Mouse (Mus musculus) hindbrain, embryonic 16.5 days (tissue): ENCODE data around the gene Elovl2. TPM values are rescaled to one million over a fixed set of nuclear protein-coding genes. Genes with fewer than 3 reads are reported as not detected.
A peak's percentile ranks its signal among the peaks of the same experiment; 100 is the strongest.

Source experiments
- ATAC-seq: fragments of 200-750 bp; cut with Nextera tagmentation; 2 replicates; pipeline ENCODE4 v1.8.0; 2017; ENCODE audit warnings: moderate TSS enrichment, moderate library complexity
- H3K27ac ChIP-seq: fragments of 300-500 bp; sonication (generic); 2 replicates; pipeline ENCODE4 v1.5.1; 2014; ENCODE audit warnings: low read depth, mild to moderate bottlenecking, control low read depth, low read length, moderate library complexity
- H3K27me3 ChIP-seq: fragments of 300-500 bp; sonication (generic); replicated peaks from 2 replicates; pipeline ENCODE4 v1.6.1; 2014; ENCODE audit warnings: low read length; ENCODE audit not compliant: control insufficient read depth, insufficient read depth
- H3K36me3 ChIP-seq: fragments of 300-500 bp; sonication (generic); 2 replicates; pipeline ENCODE4 v1.6.1; 2014; ENCODE audit warnings: mild to moderate bottlenecking, low read length, moderate library complexity, mixed read lengths; ENCODE audit not compliant: control insufficient read depth, insufficient read depth
- H3K4me1 ChIP-seq: fragments of 300-500 bp; sonication (generic); 2 replicates; pipeline ENCODE4 v1.6.1; 2014; ENCODE audit warnings: low read depth, low read length; ENCODE audit not compliant: control insufficient read depth, insufficient read depth
- H3K4me2 ChIP-seq: fragments of 300-500 bp; sonication (generic); 2 replicates; pipeline ENCODE4 v1.6.1; 2014; ENCODE audit warnings: mild to moderate bottlenecking, low read length, control low read depth, moderate library complexity
- H3K4me3 ChIP-seq: fragments of 300-500 bp; sonication (generic); 2 replicates; pipeline ENCODE4 v1.5.1; 2014; ENCODE audit warnings: mild to moderate bottlenecking, low read length, control low read depth, moderate library complexity
- H3K9ac ChIP-seq: fragments of 300-500 bp; sonication (generic); 2 replicates; pipeline ENCODE4 v1.6.1; 2014; ENCODE audit warnings: low read depth, mild to moderate bottlenecking, control low read depth, low read length, moderate library complexity
- H3K9me3 ChIP-seq: fragments of 300-500 bp; sonication (generic); 2 replicates; pipeline ENCODE4 v1.6.1; 2014; ENCODE audit warnings: mild to moderate bottlenecking, low read length, moderate library complexity; ENCODE audit not compliant: control insufficient read depth
- WGBS: fragments of 180-500 bp; shearing (Covaris S2); extraction: QIAGEN DNeasy Blood & Tissue Kit; methylation state at CpG from one replicate; pipeline ENCODE4 v1.1.7; 2014; 5-methylcytosine and 5-hydroxymethylcytosine counted together
- polyA plus RNA-seq: library from polyadenylated mRNA; unstranded; fragments of >200 nt; fragmentation: Nextera tagmentation; extraction: Ambion mirVana; gene quantifications from 2 replicates; pipeline ENCODE4 v1.2.1, GENCODE M21; 2015

Gene Elovl2
- polyA plus RNA-seq, 1 experiment from 2014 or later: 36.4 TPM

DNA sequence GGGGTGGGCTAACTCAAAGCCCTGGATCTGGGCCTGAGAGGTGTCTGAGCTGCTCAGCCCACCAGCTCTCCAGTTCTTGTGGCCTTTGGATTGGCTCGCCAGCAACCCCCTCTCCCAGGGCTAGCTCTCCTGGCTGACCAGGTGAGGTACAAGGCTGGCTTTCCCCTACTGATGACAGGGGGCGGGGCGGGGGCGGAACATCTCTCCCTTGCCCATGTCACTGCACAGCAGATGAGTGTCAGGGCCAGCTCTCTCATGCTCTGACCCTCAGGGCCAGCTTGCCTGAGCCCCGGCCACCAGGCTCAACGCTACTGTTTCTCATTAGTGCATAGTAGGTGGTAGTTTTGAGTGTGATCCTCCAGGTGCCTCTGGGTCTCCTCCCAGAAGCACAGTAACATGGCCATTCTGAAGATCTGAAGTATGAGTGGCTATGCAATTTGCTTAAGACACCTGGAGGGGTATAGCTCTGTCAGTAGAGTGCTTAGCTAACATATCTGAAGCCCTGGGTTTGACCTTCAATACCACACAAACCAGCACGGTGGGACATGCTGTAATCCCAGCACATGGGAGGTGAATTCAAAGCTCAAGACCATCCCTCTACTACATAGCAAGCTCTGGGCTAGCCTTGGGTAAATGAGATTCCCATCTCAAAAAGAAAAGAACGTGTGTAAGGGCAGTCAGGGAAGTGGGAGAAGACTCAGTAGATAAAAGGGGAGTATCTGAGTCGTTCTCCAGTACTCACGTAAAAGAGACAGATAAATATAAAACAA lies 18.0 kb upstream of the Elovl2 start:
- no peak overlapping the region for H3K4me2 ChIP-seq
- H3K9ac ChIP-seq: no peak overlapping the region
- no peak overlapping the region for H3K27ac ChIP-seq
- no peaks in the 10 kb centered on the region for H3K36me3 ChIP-seq
- H3K27me3 ChIP-seq: no peaks in the 10 kb centered on the region
- H3K4me3 ChIP-seq: no peak overlapping the region
- H3K9me3 ChIP-seq: no peaks in the 10 kb centered on the region
- WGBS: 81% methylated on average over 10 of the region's 10 CpGs
- peak; percentile 64 for ATAC-seq
- H3K4me1 ChIP-seq: no peaks in the 10 kb centered on the region

DNA sequence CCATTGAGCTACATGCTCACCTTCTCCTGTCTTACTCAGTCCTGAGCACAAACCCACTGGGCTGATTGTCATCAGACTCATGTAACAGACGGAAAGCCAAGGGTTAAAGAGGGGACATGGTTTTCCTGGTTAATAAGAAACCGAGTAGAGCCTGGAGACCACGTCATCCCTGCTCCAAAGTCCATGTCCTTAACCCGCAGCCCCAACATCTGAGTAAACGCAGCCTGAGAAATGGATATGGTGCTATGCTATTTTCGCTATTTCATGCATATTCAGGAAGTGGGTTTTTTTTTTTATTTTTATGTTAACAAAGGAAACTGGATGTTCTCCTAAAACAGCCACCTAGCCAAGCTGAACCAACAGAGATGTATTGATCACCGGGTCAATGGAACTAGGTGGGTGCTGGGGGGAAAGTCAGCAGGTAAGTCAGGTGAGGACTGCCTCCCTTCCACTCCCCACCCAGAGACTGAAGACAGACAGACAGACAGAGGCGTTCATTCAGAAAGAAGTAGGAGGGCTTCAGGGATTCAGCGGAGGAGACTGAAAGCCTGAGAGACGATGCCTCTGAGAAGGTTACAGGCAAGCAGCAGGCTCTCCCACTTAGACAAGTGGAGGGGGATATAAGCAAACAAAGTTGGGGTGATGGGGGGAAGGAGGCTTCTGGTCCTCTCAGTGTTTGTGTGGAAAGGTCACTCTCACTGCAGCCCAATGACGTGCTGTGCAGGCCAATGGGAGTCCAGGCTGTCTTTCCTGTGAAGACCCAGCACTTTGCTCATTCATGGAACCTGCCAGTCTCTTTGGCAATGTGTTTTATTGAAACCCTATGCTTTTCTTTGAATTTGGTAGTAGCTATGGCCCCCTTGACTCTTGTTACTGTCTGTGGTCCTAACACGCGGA lies 15.9 kb upstream of the Elovl2 start:
- no peak for ATAC-seq
- no peak overlapping the region for H3K27ac ChIP-seq
- H3K9ac ChIP-seq: no peak overlapping the region
- no peaks in the 10 kb centered on the region for H3K27me3 ChIP-seq
- H3K4me3 ChIP-seq: no peak overlapping the region
- no peaks in the 10 kb centered on the region for H3K4me1 ChIP-seq
- H3K36me3 ChIP-seq: no peaks in the 10 kb centered on the region
- 72% methylated on average over 13 of the region's 13 CpGs for WGBS
- H3K4me2 ChIP-seq: no peak overlapping the region
- no peaks in the 10 kb centered on the region for H3K9me3 ChIP-seq

DNA sequence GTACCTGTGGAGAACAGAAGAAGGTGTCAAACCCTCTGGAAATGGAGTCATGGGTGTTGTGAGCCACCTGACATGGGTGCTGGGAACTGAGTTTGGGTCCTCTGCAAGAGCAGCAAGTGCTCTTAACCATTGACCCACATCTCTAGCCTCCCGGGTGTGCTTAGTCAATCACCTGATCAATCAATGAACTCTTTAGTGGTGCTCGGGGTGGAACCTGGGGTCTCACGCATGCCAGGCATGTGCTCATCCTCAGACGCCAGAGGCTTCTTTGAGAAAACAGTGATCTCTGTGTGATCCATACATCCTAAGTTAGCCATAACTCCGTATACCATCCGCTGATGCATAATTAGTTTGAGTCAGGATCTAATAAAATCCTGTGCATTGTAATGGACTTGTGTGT lies 15.0 kb upstream of the Elovl2 start:
- no peak overlapping the region for H3K9ac ChIP-seq
- H3K9me3 ChIP-seq: no peaks in the 10 kb centered on the region
- H3K4me2 ChIP-seq: no peak overlapping the region
- ATAC-seq: no peak
- no peaks in the 10 kb centered on the region for H3K36me3 ChIP-seq
- no peaks in the 10 kb centered on the region for H3K27me3 ChIP-seq
- no peak overlapping the region for H3K4me3 ChIP-seq
- H3K4me1 ChIP-seq: no peaks in the 10 kb centered on the region
- WGBS: 90% methylated on average over 6 of the region's 6 CpGs
- H3K27ac ChIP-seq: no peak overlapping the region

DNA sequence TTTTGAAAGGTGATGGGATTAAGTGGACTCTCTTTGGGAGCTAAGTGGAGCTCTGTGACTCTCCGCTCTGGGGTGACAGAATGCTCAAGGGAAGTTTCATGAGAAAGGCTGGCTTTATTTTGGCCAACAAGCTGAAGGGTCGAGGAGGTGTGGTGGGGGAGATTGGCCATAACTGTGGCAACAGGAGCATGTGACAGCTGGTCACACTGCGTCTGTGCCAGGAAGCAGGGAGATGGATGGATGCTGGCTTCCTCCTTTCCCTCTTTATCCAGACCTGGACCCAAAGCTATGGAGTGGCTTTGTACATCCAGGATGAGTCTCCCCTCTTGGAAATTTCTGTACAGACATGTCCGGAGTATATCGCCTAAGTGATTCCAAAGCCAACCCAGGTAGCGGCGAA lies 13.0 kb upstream of the Elovl2 start:
- Histone ChIP-seq H3K4me2 (no peak overlapping the region), H3K27me3 (no peaks in the 10 kb centered on the region), H3K4me3 (no peak overlapping the region), H3K9me3 (no peaks in the 10 kb centered on the region), H3K9ac (no peak overlapping the region), H3K36me3 (no peaks in the 10 kb centered on the region), H3K4me1 (no peaks in the 10 kb centered on the region), H3K27ac (no peak overlapping the region)
- WGBS: 86% methylated on average over 7 of the region's 7 CpGs
- ATAC-seq: no peak

DNA sequence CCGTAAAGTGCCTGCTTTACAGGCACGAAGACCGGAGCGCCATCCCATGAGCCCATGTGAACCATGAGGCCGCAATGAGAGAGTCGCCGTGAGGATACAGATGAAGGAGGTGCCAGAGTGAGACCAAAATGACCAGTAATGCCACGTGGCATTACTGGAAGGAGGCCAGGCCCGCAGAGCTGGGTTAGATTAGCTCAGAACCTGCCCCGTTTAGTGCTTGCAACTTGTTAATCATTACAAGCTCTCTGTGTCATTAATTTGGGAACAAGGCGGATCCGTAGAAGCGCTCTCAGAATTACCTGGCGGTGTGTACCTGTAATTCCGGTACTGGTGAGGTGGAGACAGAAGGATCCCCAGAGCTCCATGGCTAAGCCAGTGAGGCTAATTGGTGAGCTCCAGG lies 12.0 kb upstream of the Elovl2 start:
- no peak overlapping the region for H3K4me2 ChIP-seq
- no peak overlapping the region for H3K4me3 ChIP-seq
- H3K27me3 ChIP-seq: no peaks in the 10 kb centered on the region
- no peak overlapping the region for H3K27ac ChIP-seq
- H3K36me3 ChIP-seq: no peaks in the 10 kb centered on the region
- no peaks in the 10 kb centered on the region for H3K9me3 ChIP-seq
- no peaks in the 10 kb centered on the region for H3K4me1 ChIP-seq
- H3K9ac ChIP-seq: no peak overlapping the region
- WGBS: 93% methylated on average over 15 of the region's 15 CpGs
- ATAC-seq: no peak

DNA sequence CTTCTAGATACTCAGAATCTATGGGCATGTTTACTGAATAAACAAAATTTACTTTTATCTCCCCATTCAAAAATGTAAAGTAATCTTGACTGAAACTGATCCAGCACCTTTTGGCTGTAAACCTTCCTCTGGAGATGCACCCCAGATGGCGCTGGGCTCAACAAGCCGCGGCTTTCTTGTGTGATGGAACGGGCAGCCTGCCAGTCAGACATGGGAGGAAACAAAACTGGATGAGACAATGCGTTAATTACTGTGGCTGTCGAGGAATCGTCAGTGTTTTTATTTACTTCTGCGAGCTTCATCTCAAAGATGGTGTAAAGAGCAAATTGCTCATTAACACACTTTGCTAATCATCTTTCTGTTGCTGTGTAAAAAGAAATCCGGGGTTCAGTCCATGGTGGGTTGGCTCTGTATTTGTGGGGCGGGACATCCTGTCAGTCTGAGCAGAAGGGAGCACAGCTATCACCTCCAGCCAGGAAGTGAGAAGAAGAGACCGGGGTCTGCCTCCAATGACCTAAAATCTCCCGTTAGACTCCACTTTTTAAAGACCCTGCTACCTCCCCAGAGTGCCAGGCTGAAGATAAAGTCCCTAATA lies 11.3 kb upstream of the Elovl2 start:
- Histone ChIP-seq H3K4me3 (no peak overlapping the region), H3K4me2 (no peak overlapping the region), H3K9me3 (no peaks in the 10 kb centered on the region), H3K9ac (no peak overlapping the region), H3K4me1 (no peaks in the 10 kb centered on the region), H3K27me3 (no peaks in the 10 kb centered on the region), H3K36me3 (no peaks in the 10 kb centered on the region), H3K27ac (no peak overlapping the region)
- 74% methylated on average over 12 of the region's 12 CpGs for WGBS
- ATAC-seq: no peak

DNA sequence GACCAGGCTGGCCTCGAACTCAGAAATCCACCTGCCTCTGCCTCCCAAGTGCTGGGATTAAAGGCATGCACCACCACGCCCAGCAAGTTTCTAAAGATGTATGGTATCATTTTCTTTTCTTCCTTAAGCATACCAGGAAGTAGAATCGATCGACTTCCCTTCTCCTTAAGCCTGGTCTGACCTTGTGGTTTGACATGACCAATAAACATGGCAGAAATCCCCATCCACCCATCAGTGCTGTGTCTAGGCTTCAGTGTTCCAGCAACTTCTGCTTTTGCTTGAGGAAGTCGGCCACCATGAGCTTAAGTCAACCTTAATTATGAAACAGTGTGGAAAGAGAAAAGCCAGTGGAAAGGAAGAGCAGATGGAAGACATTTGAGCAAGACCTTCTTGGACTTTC lies 10.1 kb upstream of the Elovl2 start:
- Histone ChIP-seq H3K27ac (no peak overlapping the region), H3K27me3 (no peaks in the 10 kb centered on the region), H3K9me3 (no peaks in the 10 kb centered on the region), H3K4me1 (no peaks in the 10 kb centered on the region), H3K4me2 (no peak overlapping the region), H3K36me3 (no peaks in the 10 kb centered on the region), H3K9ac (no peak overlapping the region), H3K4me3 (no peak overlapping the region)
- WGBS: 85% methylated on average over 5 of the region's 5 CpGs
- no peak for ATAC-seq

DNA sequence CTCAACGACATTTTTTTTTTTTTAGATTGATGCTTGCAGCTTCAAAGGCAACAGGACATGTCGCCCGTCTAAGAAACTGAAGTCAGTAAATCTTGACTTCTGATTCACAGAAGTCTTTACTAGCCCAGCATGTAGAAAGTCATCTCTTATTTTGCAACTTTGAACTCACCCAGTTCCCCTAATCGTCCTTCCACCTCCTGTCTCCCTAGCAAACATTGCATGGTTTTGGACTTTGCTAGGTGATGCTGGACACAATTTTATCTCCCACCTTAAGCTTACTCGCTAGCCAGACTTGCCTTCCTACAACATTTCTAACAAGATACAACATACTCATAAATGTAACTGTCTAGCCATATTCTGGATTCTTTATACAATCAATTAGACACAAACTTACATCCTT lies 7.9 kb upstream of the Elovl2 start:
- H3K9ac ChIP-seq: no peak overlapping the region
- no peak overlapping the region for H3K4me2 ChIP-seq
- no peak overlapping the region for H3K4me3 ChIP-seq
- H3K27me3 ChIP-seq: no peaks in the 10 kb centered on the region
- no peaks in the 10 kb centered on the region for H3K4me1 ChIP-seq
- ATAC-seq: no peak
- no peak overlapping the region for H3K27ac ChIP-seq
- WGBS: 89% methylated on average over 5 of the region's 5 CpGs
- no peaks in the 10 kb centered on the region for H3K36me3 ChIP-seq
- H3K9me3 ChIP-seq: no peaks in the 10 kb centered on the region

DNA sequence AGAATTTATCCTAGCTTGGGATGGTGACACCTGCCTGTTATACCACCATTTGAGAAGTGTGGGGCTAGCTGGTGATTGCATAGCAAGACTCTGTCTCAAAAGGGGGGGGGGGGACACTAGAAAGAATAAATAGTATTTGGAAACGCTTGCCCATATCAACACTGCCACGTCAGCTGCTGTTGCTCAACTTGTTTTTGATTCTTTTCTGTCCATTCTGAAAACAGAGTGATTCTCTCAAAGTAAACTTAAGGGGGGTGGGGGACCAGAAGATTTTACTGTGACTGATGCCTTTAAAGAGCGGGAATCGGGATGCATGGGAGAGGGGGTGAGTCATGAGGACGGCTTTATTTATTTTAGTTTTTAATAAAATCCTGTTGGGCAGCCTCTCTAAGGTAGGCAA lies 6.3 kb upstream of the Elovl2 start:
- Histone ChIP-seq H3K4me3 (no peak overlapping the region), H3K4me1 (no peaks in the 10 kb centered on the region), H3K27ac (no peak overlapping the region), H3K36me3 (no peaks in the 10 kb centered on the region), H3K27me3 (no peaks in the 10 kb centered on the region), H3K9me3 (no peaks in the 10 kb centered on the region), H3K4me2 (no peak overlapping the region), H3K9ac (no peak overlapping the region)
- no peak for ATAC-seq
- WGBS: 87% methylated on average over 5 of the region's 5 CpGs
